Mouse (Mus musculus) hindbrain, embryonic 14.5 days (tissue): ENCODE results near the gene Yjefn3. TPM values are rescaled to one million over a fixed set of nuclear protein-coding genes. Genes with fewer than 3 reads are reported as not detected.
A peak's percentile ranks its signal among the peaks of the same experiment; 100 is the strongest.
"Not testable (repeated sequence)": the region's sequence is repeated elsewhere in the genome, so short reads cannot be mapped to it uniquely, and the experiment has no call there.

Source experiments
- ATAC-seq: fragments of 200-750 bp; cut with Nextera tagmentation; 2 replicates; pipeline ENCODE4 v1.8.0; 2017; ENCODE audit warnings: moderate number of reproducible peaks, mild to moderate bottlenecking, moderate TSS enrichment, moderate library complexity; ENCODE audit not compliant: low FRiP score
- DNase-seq: peaks from one replicate; pipeline ENCODE4 v3.0.0-alpha.2; 2015; ENCODE audit warnings: low spot score
- H3K27ac ChIP-seq: fragments of 300-500 bp; sonication (generic); 2 replicates; pipeline ENCODE4 v1.5.1; 2014; ENCODE audit warnings: mild to moderate bottlenecking, moderate library complexity
- H3K27me3 ChIP-seq: fragments of 300-500 bp; sonication (generic); 2 replicates; pipeline ENCODE4 v1.6.1; 2014; ENCODE audit warnings: mild to moderate bottlenecking, low read length, mixed read lengths; ENCODE audit not compliant: control insufficient read depth, insufficient read depth
- H3K36me3 ChIP-seq: fragments of 300-500 bp; sonication (generic); replicated peaks from 2 replicates; pipeline ENCODE4 v1.6.1; 2014; ENCODE audit not compliant: control insufficient read depth, insufficient read depth
- H3K4me1 ChIP-seq: fragments of 300-500 bp; sonication (generic); replicated peaks from 2 replicates; pipeline ENCODE4 v1.6.1; 2014; ENCODE audit warnings: antibody characterized with exemption, low read length, mixed read lengths; ENCODE audit not compliant: control insufficient read depth, insufficient read depth
- H3K4me2 ChIP-seq: fragments of 300-500 bp; sonication (generic); replicated peaks from 2 replicates; pipeline ENCODE4 v1.6.1; 2014; ENCODE audit warnings: mild to moderate bottlenecking, moderate library complexity
- H3K4me3 ChIP-seq: fragments of 300-500 bp; sonication (generic); replicated peaks from 2 replicates; pipeline ENCODE4 v1.5.1; 2014; ENCODE audit warnings: mild to moderate bottlenecking, low read length
- H3K9ac ChIP-seq: fragments of 300-500 bp; sonication (generic); 2 replicates; pipeline ENCODE4 v1.6.1; 2014
- H3K9me3 ChIP-seq: fragments of 300-500 bp; sonication (generic); 2 replicates; pipeline ENCODE4 v1.6.1; 2016; ENCODE audit warnings: low read length; ENCODE audit not compliant: control insufficient read depth
- WGBS: fragments of 180-500 bp; shearing (Covaris S2); extraction: QIAGEN DNeasy Blood & Tissue Kit; methylation state at CpG from one replicate; pipeline ENCODE4 v1.1.7; 2014; 5-methylcytosine and 5-hydroxymethylcytosine counted together
- polyA plus RNA-seq: library from polyadenylated mRNA; unstranded; fragments of >200 nt; fragmentation: Nextera tagmentation; extraction: Ambion mirVana; gene quantifications from 2 replicates; pipeline ENCODE4 v1.2.1, GENCODE M21; 2014

Yjefn3 gene
- polyA plus RNA-seq, result 11.0 and 12.3 TPM in 2 replicates

DNA sequence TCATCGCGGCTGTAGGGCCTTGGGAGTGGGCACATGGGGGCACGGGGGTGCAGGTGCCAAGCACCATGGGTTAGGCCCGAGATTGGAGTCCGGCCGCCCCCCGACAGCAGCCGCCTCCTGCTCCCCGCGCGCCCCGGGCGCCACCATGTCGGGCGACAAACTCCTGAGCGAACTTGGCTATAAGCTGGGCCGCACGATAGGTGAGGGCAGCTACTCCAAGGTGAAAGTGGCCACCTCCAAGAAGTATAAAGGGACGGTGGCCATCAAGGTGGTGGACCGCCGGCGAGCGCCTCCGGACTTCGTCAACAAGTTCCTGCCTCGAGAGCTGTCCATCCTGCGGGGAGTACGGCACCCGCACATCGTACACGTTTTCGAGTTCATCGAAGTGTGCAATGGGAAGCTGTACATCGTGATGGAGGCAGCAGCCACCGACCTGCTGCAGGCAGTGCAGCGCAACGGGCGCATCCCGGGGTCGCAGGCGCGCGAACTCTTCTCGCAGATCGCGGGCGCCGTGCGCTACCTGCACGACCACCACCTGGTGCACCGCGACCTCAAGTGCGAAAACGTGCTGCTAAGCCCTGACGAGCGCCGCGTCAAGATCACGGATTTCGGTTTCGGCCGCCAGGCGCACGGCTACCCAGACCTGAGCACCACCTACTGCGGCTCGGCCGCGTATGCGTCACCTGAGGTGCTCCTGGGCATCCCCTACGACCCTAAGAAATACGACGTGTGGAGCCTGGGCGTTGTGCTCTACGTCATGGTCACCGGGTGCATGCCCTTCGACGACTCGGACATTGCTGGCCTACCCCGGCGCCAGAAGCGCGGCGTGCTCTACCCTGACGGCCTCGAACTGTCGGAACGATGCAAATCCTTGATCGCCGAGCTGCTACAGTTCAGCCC is at the start of gene Yjefn3, which contains the start of the genes Tssk6 and Ndufa13:
Gene Yjefn3, minus strand, starts transcription at position 550 of the 900 bp plus-strand sequence.
Gene Tssk6, plus strand, starts transcription at position 22 of the 900 bp plus-strand sequence.
Gene Ndufa13, minus strand, starts transcription at position 396 of the 900 bp plus-strand sequence.
- 3% methylated on average over 89 of the region's 89 CpGs for WGBS

DNA sequence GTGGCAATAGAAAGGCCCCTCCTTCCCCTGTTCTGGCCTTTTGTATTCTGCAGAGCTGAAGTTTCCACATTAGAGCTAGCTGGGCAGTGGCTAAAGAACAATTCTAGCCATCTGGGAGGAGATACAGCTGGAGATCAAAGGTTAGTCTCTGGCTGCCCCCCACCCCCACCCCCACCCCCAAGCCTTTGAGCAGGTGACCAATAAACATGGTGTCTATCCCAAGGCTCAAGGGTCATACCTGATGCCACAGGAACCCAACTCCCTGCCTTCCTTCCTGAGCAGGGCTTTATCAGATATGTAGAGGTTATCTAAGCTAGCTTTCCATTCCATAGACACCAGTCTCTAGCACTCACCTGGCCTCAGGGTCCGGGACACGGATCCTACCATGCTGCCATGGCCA is 47.8 kb upstream of the Yjefn3 start:
- Histone ChIP-seq H3K27ac (no peak overlapping the region), H3K27me3 (no peaks in the 10 kb centered on the region), H3K4me1 (no peaks in the 10 kb centered on the region), H3K9me3 (no peaks in the 10 kb centered on the region), H3K4me3 (no peak overlapping the region), H3K4me2 (no peak overlapping the region), H3K9ac (no peak overlapping the region), H3K36me3 (0 out of 2 replicates have a peak, but pooled peaks cover 3% of the 10 kb centered on the region)
- ATAC-seq (no peak), DNase-seq (no peak)
- WGBS, result 94% methylated on average over 2 of the region's 2 CpGs

More for the DNA sequence above, at the start of gene Yjefn3, which contains the start of the genes Tssk6 and Ndufa13:
- Histone ChIP-seq H3K27ac (peak within 1 kb of the TSS; percentile 93), H3K4me2 (peak within 1 kb of the TSS; percentile 99), H3K9ac (peak within 1 kb of the TSS; percentile 77), H3K27me3 (no peaks in the 10 kb centered on the region), H3K9me3 (no peaks in the 10 kb centered on the region), H3K4me3 (peak within 1 kb of the TSS; percentile 80), H3K36me3 (peaks cover 4% of the 10 kb centered on the region; the same call in 1 of the 2 replicates), H3K4me1 (peaks cover 25% of the 10 kb centered on the region)
- no peak for DNase-seq
- peak; percentile 46 for ATAC-seq

DNA sequence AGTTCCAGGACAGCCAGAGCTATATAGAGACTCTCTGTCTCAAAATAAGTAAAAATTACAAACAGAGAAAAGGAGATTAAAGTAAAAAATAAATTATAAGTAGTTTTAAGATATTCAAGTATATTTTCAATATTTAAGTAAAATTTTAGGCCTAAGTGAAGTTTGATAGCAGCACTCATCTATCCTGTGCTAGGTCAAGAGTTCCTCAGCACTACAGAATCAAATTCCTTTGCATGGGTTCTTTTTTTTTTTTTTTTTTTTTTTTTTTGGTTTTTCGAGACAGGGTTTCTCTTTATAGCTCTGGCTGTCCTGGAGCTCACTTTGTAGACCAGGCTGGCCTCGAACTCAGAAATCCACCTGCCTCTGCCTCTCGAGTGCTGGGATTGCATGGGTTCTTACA is 40.0 kb upstream of the Yjefn3 start:
- WGBS, result 87% methylated on average over 2 of the region's 3 CpGs
- ATAC-seq, result not testable (repeated sequence)

DNA sequence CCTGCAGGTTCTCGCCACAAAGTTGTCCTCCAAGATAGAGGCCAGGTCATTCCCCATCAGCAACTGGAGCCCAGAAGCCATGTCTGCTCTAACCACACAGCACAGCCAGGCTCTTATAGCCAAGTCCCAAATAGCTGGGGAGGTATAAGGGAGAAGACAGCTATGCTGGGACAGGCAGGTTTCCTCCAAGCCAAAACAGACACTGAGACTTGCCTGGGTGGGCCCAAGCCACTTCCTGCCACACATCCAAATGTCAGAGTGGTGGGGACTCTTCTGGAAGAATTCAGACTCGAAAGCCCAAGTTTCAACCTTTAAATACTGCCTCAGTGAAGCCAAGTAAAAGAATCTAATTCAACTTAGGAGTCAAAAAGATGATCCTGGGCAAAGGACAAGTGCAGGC is 37.9 kb upstream of the Yjefn3 start:
- Histone ChIP-seq H3K4me1 (peaks cover 4% of the 10 kb centered on the region; the same call in 1 of the 2 replicates), H3K9me3 (no peaks in the 10 kb centered on the region), H3K36me3 (peaks cover 3% of the 10 kb centered on the region; the same call in 1 of the 2 replicates), H3K27ac (no peak overlapping the region), H3K9ac (no peak overlapping the region), H3K4me3 (no peak overlapping the region), H3K4me2 (no peak overlapping the region), H3K27me3 (no peaks in the 10 kb centered on the region)
- DNase-seq, result no peak
- no peak for ATAC-seq
- WGBS, result 96% methylated on average over 2 of the region's 2 CpGs

More for the DNA sequence above, 40.0 kb upstream of the Yjefn3 start:
- H3K4me3 ChIP-seq, H3K9ac ChIP-seq, H3K4me1 ChIP-seq, H3K4me2 ChIP-seq, DNase-seq, H3K27ac ChIP-seq, H3K9me3 ChIP-seq, H3K36me3 ChIP-seq, H3K27me3 ChIP-seq: not testable (repeated sequence)

DNA sequence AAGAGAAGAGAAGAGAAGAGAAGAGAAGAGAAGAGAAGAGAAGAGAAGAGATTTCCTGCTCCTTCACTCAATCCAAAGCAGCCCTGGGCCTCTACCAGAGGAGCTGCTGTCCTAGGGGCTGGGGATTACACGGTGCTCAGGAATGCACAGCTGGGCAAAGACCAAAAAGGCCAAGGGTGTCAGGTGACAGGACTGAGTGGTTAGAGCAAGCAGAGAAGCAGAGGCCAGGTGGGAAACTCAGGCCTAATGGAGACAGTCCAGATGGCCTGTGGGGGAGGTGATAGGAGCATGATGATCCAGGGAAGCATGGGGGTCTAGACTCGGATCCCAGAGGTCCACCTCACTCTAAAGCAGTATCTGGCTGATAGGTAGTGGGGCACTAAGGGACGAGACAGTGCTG is 37.1 kb upstream of the Yjefn3 start:
- Histone ChIP-seq H3K9ac (no peak overlapping the region), H3K4me3 (no peak overlapping the region), H3K36me3 (peaks cover 11% of the 10 kb centered on the region; the same call in 1 of the 2 replicates), H3K9me3 (no peaks in the 10 kb centered on the region), H3K4me1 (peaks cover 4% of the 10 kb centered on the region; the same call in 1 of the 2 replicates), H3K27ac (no peak overlapping the region), H3K4me2 (no peak overlapping the region), H3K27me3 (no peaks in the 10 kb centered on the region)
- 73% methylated on average over 3 of the region's 3 CpGs for WGBS
- DNase-seq, result no peak
- ATAC-seq, result no peak

DNA sequence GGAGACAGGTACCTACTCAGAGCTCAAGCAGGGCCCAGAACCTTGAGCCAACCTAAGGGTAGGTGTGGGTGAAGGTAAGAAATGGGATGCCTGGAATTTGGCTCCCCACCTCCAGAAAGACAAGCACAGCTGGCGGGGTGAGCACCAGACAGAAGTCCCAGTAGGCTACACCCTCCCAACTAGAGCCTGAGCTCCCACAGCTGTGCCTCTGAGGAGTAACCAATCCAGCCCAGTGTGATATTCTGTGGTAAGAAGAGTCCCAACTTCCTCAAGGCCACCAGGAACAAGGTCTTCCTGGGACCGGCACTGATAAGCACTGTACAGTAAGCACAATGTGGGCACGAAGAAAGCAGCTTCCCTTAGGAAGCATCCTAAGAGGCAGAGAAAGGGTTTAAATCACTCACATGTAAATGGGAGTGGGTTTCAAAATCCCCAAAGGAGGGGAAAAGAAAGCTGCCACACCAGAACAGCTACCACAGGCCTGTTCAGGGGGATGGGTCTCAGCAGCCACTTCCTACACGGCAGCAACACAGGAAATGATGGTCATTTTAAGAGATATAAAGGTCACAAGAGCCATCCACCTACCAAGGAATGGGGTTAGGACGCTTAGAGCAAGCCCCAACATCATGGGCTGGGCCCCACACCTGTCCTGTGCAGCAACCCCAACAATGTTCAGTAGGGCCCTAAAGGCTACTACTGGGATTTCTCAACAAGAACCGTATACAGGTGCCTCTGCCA is 35.9 kb upstream of the Yjefn3 start:
- no peak for ATAC-seq
- Histone ChIP-seq H3K4me3 (no peak overlapping the region), H3K4me2 (no peak overlapping the region), H3K36me3 (peaks cover 17% of the 10 kb centered on the region; the same call in 1 of the 2 replicates), H3K9me3 (no peaks in the 10 kb centered on the region), H3K27me3 (no peaks in the 10 kb centered on the region), H3K9ac (no peak overlapping the region), H3K27ac (no peak overlapping the region), H3K4me1 (peaks cover 4% of the 10 kb centered on the region; the same call in 1 of the 2 replicates)
- DNase-seq, result no peak
- 94% methylated on average over 6 of the region's 6 CpGs for whole genome bisulfite sequencing

DNA sequence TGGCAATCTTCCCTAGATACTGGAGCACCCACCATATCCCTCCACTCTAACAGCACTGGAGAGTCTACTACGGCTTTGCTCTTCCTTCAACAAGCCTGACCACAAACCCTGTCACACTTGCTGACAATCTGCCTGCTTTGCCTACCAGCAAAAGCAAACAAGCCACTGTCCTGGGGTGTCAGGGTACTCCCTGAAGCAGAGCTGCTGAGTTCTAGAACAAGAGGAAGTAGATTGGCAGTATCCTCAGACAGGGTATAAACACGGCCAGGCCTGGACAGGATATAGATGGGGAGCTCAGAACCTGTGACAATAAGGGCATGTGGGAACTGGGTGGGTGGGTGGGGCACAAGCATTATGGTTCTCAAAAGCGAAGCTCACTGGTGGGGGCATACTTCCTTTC is 35.0 kb upstream of the Yjefn3 start:
- Histone ChIP-seq H3K9me3 (no peaks in the 10 kb centered on the region), H3K4me2 (no peak overlapping the region), H3K4me3 (no peak overlapping the region), H3K4me1 (peaks cover 4% of the 10 kb centered on the region; the same call in 1 of the 2 replicates), H3K27me3 (no peaks in the 10 kb centered on the region), H3K9ac (no peak overlapping the region), H3K36me3 (peaks cover 17% of the 10 kb centered on the region; the same call in 1 of the 2 replicates), H3K27ac (no peak overlapping the region)
- no peak for DNase-seq
- ATAC-seq, result no peak
- 93% methylated on average over 3 of the region's 3 CpGs for WGBS

DNA sequence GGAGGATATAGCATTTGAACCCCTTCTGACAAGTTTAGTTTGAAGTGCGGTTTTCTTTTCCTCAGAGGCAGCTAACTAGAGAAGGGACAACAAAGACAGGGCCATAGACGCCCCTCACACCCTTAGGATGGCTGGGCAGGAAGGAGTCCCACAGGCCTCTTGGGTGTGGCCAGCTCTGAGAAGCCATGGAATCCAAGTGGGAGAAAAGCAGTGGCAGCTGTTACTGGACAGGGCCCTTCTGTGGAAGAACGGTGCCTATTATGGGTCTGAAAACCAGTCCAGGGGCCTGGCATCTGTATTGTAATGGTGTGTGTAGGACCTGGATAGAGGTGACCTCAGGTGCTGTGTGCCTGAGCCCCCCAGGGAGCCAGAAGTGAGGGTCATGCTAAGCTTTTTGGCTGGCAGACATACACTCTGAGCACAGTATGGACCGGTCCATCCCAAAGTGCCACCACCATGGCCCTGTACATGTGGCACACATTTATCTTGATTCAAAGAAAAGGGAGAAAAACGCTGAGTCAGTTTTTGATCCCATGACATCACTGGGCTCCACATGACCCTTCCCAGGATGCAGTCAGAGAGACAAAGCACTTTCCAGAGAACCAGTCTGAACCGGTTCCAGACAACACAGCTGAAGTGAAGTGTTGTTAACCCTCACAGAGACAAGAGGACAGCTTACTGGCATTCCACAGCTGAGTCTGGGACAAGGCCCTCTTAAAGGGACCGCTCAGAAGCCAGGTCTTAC is 33.7 kb upstream of the Yjefn3 start:
- Histone ChIP-seq H3K4me2 (no peak overlapping the region), H3K36me3 (peaks cover 17% of the 10 kb centered on the region; the same call in 1 of the 2 replicates), H3K27ac (0 out of 2 replicates have a peak overlapping the region, but pooled peaks have one; percentile 36), H3K4me1 (peaks cover 4% of the 10 kb centered on the region; the same call in 1 of the 2 replicates), H3K27me3 (no peaks in the 10 kb centered on the region), H3K9ac (no peak overlapping the region), H3K4me3 (no peak overlapping the region), H3K9me3 (no peaks in the 10 kb centered on the region)
- ATAC-seq (peak; percentile 69), DNase-seq (peak; percentile 59)
- 73% methylated on average over 7 of the region's 7 CpGs for WGBS
